Mouse (Mus musculus) testis, adult 2 months (tissue): ENCODE measurements around the gene Vegfb.

Source experiments
- CTCF ChIP-seq: fragments of 200-500 bp; IDR thresholded peaks from 2 replicates; pipeline ENCODE4 v1.5.1; 2012; ENCODE audit warnings: low read depth, mild to moderate bottlenecking, inconsistent platforms, low read length, moderate library complexity; ENCODE audit not compliant: control insufficient read depth, insufficient read depth, insufficient replicate concordance
- POLR2A ChIP-seq: fragments of 200-500 bp; IDR thresholded peaks from 2 replicates; pipeline ENCODE4 v1.6.1; 2012; ENCODE audit warnings: low read depth, mild to moderate bottlenecking, inconsistent platforms, low read length, moderate library complexity; ENCODE audit not compliant: control insufficient read depth

- TF ChIP-seq CTCF = no peak
- no peak for TF ChIP-seq POLR2A
Measured at GRCm38 (mm10) chr19:6969291-6969664, 18.2 kb downstream of the Vegfb start.
